Mouse (Mus musculus): ENCODE measurements around the gene Rhoc.
A peak's percentile ranks its signal among the peaks of the same experiment; 100 is the strongest.

The Rhoc gene

GRCm38 (mm10) chr3:104817481-104817990 is 29.4 kb downstream of the Rhoc start:
- peak; percentile 19 to 27 for DNase-seq

- DNase-seq = peak; percentile 11 to 37
Measured at GRCm38 (mm10) chr3:104817991-104818748, 30.0 kb downstream of the Rhoc start, which contains the start of gene Mov10. TSS of gene Mov10 (minus strand) at chr3:104818563.

GRCm38 (mm10) chr3:104818749-104819134 is 30.6 kb downstream of the Rhoc start:
- no peak for DNase-seq

- DNase-seq = no peak
Measured at GRCm38 (mm10) chr3:104820426-104820825, 32.3 kb downstream of the Rhoc start.

GRCm38 (mm10) chr3:104822413-104822812 is 34.2 kb downstream of the Rhoc start:
- DNase-seq = no peak

GRCm38 (mm10) chr3:104835797-104836196 is 47.6 kb downstream of the Rhoc start:
- DNase-seq = no peak

GRCm38 (mm10) chr3:104841049-104841448 is 52.9 kb downstream of the Rhoc start:
- DNase-seq = no peak
